Mouse (Mus musculus) kidney, embryonic 16.5 days (tissue): ENCODE data around the gene 3110082I17Rik. TPM values are rescaled to one million over a fixed set of nuclear protein-coding genes. Genes with fewer than 3 reads are reported as not detected.

Experiments used
- ATAC-seq: fragments of 200-750 bp; cut with Nextera tagmentation; 2 replicates; pipeline ENCODE4 v1.8.0; 2017; ENCODE audit warnings: moderate TSS enrichment; ENCODE audit not compliant: low FRiP score, low TSS enrichment
- H3K27ac ChIP-seq: fragments of 300-500 bp; sonication (generic); 2 replicates; pipeline ENCODE4 v1.5.1; 2014; ENCODE audit warnings: low read length
- H3K27me3 ChIP-seq: fragments of 300-500 bp; sonication (generic); 2 replicates; pipeline ENCODE4 v1.6.1; 2014; ENCODE audit warnings: low read length, control low read depth, mixed read lengths; ENCODE audit not compliant: insufficient read depth
- H3K36me3 ChIP-seq: fragments of 300-500 bp; sonication (generic); 2 replicates; pipeline ENCODE4 v1.6.1; 2014; ENCODE audit warnings: low read length, control low read depth, mixed read lengths; ENCODE audit not compliant: insufficient read depth
- H3K4me1 ChIP-seq: fragments of 300-500 bp; sonication (generic); 2 replicates; pipeline ENCODE4 v1.6.1; 2014; ENCODE audit warnings: low read length, control low read depth, mixed read lengths; ENCODE audit not compliant: insufficient read depth
- H3K4me2 ChIP-seq: fragments of 300-500 bp; sonication (generic); replicated peaks from 2 replicates; pipeline ENCODE4 v1.6.1; 2014; ENCODE audit warnings: low read depth, low read length
- H3K4me3 ChIP-seq: fragments of 300-500 bp; sonication (generic); 2 replicates; pipeline ENCODE4 v1.5.1; 2014; ENCODE audit warnings: mild to moderate bottlenecking, low read length
- H3K9ac ChIP-seq: fragments of 300-500 bp; sonication (generic); replicated peaks from 2 replicates; pipeline ENCODE4 v1.6.1; 2014; ENCODE audit warnings: low read length
- H3K9me3 ChIP-seq: fragments of 300-500 bp; sonication (generic); 2 replicates; pipeline ENCODE4 v1.6.1; 2016; ENCODE audit warnings: low read length, control low read depth
- WGBS: fragments of 180-500 bp; shearing (Covaris S2); extraction: QIAGEN DNeasy Blood & Tissue Kit; methylation state at CpG from one replicate; pipeline ENCODE4 v1.1.7; 2014; 5-methylcytosine and 5-hydroxymethylcytosine counted together
- polyA plus RNA-seq: library from polyadenylated mRNA; unstranded; fragments of >200 nt; fragmentation: Nextera tagmentation; extraction: Ambion mirVana; gene quantifications from 2 replicates; pipeline ENCODE4 v1.2.1, GENCODE M21; 2015

Gene 3110082I17Rik
- polyA plus RNA-seq, 1 experiment from 2014 or later, result 46.1 TPM

DNA sequence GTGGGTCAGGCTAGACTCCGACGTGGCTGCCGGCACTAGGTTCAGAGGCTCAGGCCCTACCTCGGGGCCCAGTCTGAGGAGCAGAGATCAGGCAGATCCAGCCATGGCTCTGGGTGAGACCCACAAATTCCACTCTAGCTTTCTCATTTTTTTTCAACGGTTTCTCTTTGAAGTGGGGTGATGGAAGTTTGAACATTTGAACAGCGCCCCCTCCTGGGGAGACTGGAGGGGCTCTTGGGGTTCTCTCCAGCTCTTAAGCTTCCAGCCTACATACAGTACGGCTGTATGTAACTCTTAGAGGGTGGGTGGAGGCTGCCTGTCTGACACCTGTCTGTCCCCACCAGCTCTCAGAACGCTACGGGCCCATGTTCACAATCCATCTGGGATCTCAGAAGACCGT lies 106.8 kb downstream of the 3110082I17Rik start:
- H3K9me3 ChIP-seq, result no peaks in the 10 kb centered on the region
- H3K27me3 ChIP-seq, result peaks cover 3% of the 10 kb centered on the region; the same call in 1 of the 2 replicates
- no peaks in the 10 kb centered on the region for H3K36me3 ChIP-seq
- H3K27ac ChIP-seq, result no peak overlapping the region
- WGBS, result 63% methylated on average over 10 of the region's 10 CpGs
- H3K4me1 ChIP-seq, result peaks cover 4% of the 10 kb centered on the region; the same call in 1 of the 2 replicates
- no peak overlapping the region for H3K4me3 ChIP-seq
- H3K9ac ChIP-seq, result no peak overlapping the region
- H3K4me2 ChIP-seq, result no peak overlapping the region
- ATAC-seq, result no peak

DNA sequence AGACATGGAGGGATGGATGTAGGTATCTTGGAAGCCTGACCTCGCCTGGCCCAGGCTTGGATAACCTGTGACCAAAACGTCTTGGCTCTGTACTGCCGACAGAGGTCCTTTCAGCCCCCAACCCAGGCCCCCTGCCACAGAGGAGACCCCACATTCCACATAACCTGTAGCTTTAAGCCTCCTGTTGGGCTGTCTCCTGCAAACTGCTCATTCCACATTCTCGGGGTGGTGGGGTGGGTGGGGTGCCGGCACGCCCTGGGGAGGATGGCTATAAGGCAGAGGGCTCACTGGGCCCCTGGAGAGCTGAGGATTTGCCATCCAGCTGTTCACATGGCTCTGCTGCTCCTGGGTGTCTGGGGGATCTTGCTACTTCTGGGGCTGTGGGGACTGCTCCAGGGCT lies 108.0 kb downstream of the 3110082I17Rik start, which contains the start of gene Cyp2w1:
TSS of gene Cyp2w1 (plus strand) at position 301 of the 400 bp plus-strand sequence.
- no peaks in the 10 kb centered on the region for H3K9me3 ChIP-seq
- no peak within 1 kb of the TSS for H3K27ac ChIP-seq
- peaks cover 4% of the 10 kb centered on the region; the same call in 1 of the 2 replicates for H3K4me1 ChIP-seq
- H3K9ac ChIP-seq, result no peak within 1 kb of the TSS
- no peak within 1 kb of the TSS for H3K4me2 ChIP-seq
- no peak within 1 kb of the TSS for H3K4me3 ChIP-seq
- 48% methylated on average over 6 of the region's 6 CpGs for WGBS
- H3K27me3 ChIP-seq, result peaks cover 3% of the 10 kb centered on the region; the same call in 1 of the 2 replicates
- no peaks in the 10 kb centered on the region for H3K36me3 ChIP-seq
- no peak for ATAC-seq

DNA sequence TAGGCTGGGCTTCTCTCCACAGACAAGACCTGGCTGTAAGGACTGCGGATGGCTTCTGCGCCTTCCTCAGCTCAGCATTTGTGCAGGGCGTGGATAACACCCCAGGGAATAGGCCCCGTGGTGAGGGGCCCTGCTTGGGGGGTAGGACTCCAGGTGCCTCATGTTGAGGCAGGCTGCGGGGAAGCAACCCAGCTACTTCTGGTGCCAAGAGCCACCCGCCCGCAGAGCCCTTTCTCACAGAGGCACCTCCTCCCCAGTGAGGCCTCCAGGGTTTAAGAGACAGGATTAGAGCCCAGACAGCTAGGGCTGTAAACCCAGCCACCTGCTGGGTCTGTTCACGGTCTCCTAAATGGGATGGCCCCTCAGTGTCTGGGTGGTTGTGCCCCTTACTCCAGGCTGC lies 108.7 kb downstream of the 3110082I17Rik start:
- H3K27ac ChIP-seq, result no peak overlapping the region
- ATAC-seq, result no peak
- 17% methylated on average over 8 of the region's 8 CpGs for WGBS
- no peak overlapping the region for H3K4me2 ChIP-seq
- no peak overlapping the region for H3K9ac ChIP-seq
- peaks cover 4% of the 10 kb centered on the region; the same call in 1 of the 2 replicates for H3K4me1 ChIP-seq
- H3K4me3 ChIP-seq, result no peak overlapping the region
- no peaks in the 10 kb centered on the region for H3K9me3 ChIP-seq
- no peaks in the 10 kb centered on the region for H3K36me3 ChIP-seq
- H3K27me3 ChIP-seq, result peaks cover 3% of the 10 kb centered on the region; the same call in 1 of the 2 replicates

DNA sequence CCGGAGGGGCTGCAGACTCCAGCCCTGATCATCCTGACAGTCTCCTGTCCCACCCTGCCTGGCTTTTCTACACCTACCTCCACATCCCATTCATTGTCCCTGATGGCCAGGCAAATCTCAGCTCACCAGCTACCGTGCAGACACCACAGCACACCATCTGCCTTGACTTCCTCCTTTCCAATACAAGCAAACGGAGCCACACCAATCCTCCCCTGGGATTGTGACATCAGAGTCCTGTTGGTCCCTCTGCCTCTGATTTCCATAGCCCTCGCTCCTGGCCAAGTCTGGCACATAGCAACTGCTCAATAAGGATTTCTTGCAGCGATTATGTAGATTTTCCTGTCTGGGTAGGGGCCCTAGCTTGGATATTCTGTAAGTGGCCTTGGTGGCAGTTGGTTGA lies 109.2 kb downstream of the 3110082I17Rik start, which contains the start of gene Cox19:
TSS of gene Cox19 (minus strand) at position 285 of the 400 bp plus-strand sequence.
- Histone ChIP-seq H3K4me1 (peaks cover 4% of the 10 kb centered on the region; the same call in 1 of the 2 replicates), H3K4me3 (no peak within 1 kb of the TSS), H3K4me2 (no peak within 1 kb of the TSS), H3K27me3 (peaks cover 3% of the 10 kb centered on the region; the same call in 1 of the 2 replicates), H3K9ac (no peak within 1 kb of the TSS), H3K27ac (no peak within 1 kb of the TSS), H3K9me3 (no peaks in the 10 kb centered on the region), H3K36me3 (no peaks in the 10 kb centered on the region)
- no peak for ATAC-seq
- 38% methylated on average over 5 of the region's 5 CpGs for WGBS

DNA sequence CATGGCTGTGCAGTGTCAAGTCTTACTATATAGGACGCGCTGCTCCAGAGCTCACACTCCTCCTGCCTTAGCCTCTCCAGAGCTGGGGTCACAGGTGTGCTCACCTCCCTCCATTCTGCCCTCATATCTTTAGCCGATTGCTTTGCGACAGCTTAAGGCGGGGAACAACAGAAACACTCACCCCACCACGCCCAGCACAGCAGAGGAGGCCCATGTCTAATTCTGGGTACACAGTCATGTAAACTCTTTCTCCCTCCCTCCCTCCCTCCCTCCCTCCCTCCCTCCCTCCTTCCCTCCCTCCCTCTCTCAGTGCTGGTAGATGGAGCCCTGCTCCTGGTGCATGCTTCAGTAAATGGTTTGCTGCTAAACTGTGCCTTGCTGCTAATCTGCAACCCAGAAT lies 110.6 kb downstream of the 3110082I17Rik start:
- Histone ChIP-seq H3K9ac (no peak overlapping the region), H3K4me2 (no peak overlapping the region), H3K36me3 (no peaks in the 10 kb centered on the region), H3K4me3 (no peak overlapping the region), H3K9me3 (no peaks in the 10 kb centered on the region), H3K27ac (no peak overlapping the region), H3K27me3 (peaks cover 3% of the 10 kb centered on the region; the same call in 1 of the 2 replicates), H3K4me1 (peaks cover 7% of the 10 kb centered on the region; the same call in 1 of the 2 replicates)
- ATAC-seq, result no peak
- WGBS, result 70% methylated on average over 6 of the region's 6 CpGs

DNA sequence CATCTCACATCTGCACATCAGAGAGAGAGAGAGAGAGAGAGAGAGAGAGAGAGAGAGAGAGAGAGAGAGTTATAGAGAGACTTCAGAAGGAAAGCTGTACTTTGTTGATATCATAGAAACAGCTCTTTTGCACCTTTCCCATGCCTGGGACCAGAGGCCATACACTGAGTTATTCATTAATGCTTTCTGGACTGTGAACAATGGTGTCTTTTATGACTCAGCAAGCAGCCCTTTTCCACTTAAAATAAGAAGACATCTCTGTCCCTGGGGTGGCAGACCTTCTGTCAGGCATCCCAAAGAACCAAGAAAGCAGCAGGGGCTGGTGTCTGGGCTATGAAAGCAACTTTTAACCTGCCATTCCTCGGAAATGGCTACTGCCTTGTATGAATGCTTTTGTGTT lies 113.1 kb downstream of the 3110082I17Rik start:
- no peaks in the 10 kb centered on the region; the same call in 1 of the 2 replicates for H3K27me3 ChIP-seq
- H3K27ac ChIP-seq, result peak overlapping the region; percentile 63
- ATAC-seq, result no peak
- peaks cover 4% of the 10 kb centered on the region; the same call in 1 of the 2 replicates for H3K36me3 ChIP-seq
- H3K4me3 ChIP-seq, result no peak overlapping the region
- no peak overlapping the region for H3K4me2 ChIP-seq
- 0 out of 2 replicates have a peak overlapping the region, but pooled peaks have one; percentile 7 for H3K9ac ChIP-seq
- no peaks in the 10 kb centered on the region for H3K9me3 ChIP-seq
- 73% methylated on average over 1 of the region's 1 CpGs for WGBS
- H3K4me1 ChIP-seq, result peaks cover 20% of the 10 kb centered on the region

DNA sequence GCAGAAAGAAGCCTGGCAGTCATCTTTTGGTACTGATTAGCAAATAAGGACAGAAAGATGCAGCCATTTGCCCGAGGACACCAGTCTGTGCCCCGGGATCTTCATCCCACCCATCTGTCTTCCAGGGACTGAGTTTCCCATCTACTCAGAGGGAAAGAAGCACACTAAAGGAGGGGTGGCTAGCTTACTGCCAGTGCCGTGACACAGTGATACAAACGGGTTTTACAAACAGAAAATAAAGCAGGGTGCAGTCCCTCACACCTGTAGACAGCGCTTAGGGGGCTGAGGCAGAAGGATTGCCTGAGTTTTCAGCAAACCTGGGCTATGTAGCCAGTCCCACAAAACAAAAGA lies 115.0 kb downstream of the 3110082I17Rik start:
- Histone ChIP-seq H3K27me3 (no peaks in the 10 kb centered on the region), H3K4me1 (peaks cover 17% of the 10 kb centered on the region), H3K36me3 (peaks cover 15% of the 10 kb centered on the region; the same call in 1 of the 2 replicates), H3K4me3 (peak overlapping the region; percentile 83), H3K9me3 (no peaks in the 10 kb centered on the region), H3K4me2 (peak overlapping the region; percentile 52), H3K27ac (peak overlapping the region; percentile 19; the same call in 1 of the 2 replicates), H3K9ac (peak overlapping the region; percentile 57)
- WGBS, result 6% methylated on average over 5 of the region's 5 CpGs
- ATAC-seq, result 0 out of 2 replicates have a peak, but pooled peaks have one; percentile 11

DNA sequence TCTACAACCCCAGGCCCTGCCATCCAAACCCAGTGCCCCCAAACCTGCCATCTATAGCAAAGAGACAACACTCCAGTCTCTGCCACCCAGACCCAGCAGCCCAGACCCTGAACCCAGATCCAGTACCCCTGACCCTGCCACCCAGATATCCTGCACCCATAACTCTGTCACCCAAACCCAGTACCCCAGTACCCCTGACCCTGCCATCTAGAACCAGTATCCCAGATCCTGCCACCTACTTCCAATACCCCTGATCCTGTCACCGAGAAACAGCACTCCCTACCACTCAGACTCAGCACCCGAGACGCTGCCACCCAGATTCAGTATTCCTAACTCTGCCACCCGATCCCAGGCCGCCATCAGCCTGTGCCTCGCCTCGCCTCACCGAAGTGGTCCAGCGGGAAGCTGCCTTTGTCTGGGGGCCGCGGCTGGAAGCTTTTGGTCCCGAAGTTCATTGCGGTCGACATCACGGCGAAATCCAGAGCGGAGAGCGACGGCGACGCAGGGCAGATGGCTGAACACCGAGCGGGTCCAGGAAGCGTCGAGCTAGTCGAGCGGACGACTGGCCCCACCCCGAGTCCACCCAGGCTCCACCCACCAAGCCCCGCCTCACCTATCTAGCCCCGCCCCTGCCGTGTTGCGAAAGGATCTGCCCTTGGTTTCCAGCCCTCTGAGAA lies 115.5 kb downstream of the 3110082I17Rik start:
- Histone ChIP-seq H3K27me3 (no peaks in the 10 kb centered on the region), H3K4me1 (peaks cover 19% of the 10 kb centered on the region), H3K9me3 (no peaks in the 10 kb centered on the region), H3K4me3 (peak overlapping the region; percentile 83), H3K4me2 (peak overlapping the region; percentile 97), H3K27ac (peak overlapping the region; percentile 86), H3K36me3 (peaks cover 16% of the 10 kb centered on the region), H3K9ac (peak overlapping the region; percentile 94)
- peak; percentile 90 for ATAC-seq
- WGBS, result under 1% methylated on average over 33 of the region's 33 CpGs

DNA sequence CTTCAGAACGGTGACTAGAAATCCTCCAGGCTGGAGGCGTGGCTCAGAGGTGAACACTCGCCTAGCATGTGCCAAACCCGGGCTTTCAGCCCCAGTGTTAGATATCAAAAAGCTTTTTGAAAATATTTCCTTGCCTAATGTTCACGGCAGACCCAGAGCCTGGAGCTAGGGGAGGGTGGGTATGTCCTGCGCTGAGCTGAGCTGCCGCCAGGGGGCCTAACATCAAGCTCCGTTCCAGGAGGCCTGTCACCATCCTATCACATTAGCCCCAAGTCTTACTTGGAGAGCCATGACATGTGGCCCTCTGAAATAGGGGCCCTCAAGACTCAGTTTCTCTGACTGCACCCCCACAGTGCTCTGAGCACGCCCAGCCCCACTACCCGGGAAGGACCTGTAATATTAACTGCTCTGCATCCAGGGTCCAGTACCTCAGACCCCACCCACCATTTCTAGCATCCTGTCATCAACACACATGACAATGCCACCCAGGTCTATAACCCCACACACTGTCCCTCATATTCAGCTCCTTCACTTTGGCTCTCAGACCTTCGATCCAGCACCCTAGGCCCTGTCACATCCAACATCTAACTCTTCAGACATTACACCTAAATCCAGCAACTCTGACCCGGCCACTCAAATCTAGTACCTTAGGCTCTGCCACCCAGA lies 116.2 kb downstream of the 3110082I17Rik start:
- Histone ChIP-seq H3K27me3 (no peaks in the 10 kb centered on the region), H3K4me2 (peak overlapping the region; percentile 97), H3K9me3 (no peaks in the 10 kb centered on the region), H3K4me1 (peaks cover 19% of the 10 kb centered on the region), H3K4me3 (peak overlapping the region; percentile 83), H3K27ac (peak overlapping the region; percentile 86), H3K36me3 (peaks cover 23% of the 10 kb centered on the region), H3K9ac (peak overlapping the region; percentile 94)
- ATAC-seq, result peak; percentile 72
- 4% methylated on average over 12 of the region's 12 CpGs for WGBS
